Mouse (Mus musculus) liver, adult 2 months (tissue): ENCODE measurements around the gene Sept8.

Experiments
- CTCF ChIP-seq: fragments of 200-500 bp; IDR thresholded peaks from 2 replicates; pipeline ENCODE4 v1.5.1; 2011; ENCODE audit warnings: low read depth, low read length, control low read depth
- POLR2A ChIP-seq: fragments of 200-500 bp; IDR thresholded peaks from 2 replicates; pipeline ENCODE4 v1.6.1; 2011; ENCODE audit warnings: low read length, control low read depth; ENCODE audit not compliant: insufficient read depth; ENCODE audit errors: extremely low read depth

DNA sequence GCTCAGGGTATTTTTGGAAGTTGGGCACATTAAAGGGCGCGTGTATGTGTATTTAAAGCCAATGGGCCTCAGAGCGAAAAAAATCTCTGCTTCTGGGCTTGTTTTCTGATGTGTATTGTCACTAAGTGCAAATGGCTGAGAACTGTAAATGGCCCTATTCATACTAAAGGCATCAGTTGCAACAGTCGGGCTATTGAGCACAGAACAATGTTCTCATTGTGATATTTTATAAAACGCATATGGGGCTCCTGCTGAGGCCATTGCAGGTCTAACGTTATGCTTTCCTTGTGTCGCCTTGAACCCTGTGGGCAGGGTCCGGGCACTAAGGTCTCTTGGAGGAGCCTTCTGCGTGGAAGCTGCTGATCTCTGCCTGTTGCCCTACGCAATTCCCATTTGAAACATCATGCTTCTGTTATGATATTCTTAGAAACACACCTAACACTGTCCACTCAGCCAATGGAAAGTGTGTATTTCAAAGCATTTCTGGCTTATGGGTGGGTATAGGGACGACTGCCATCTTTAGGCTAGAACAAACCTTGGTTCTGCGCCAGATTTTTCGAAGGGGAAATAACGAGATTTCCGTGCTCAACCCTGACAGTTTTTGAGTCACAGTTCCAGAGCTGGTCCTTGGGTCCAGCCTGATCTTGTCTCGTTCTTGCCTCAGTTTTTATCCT, 49.6 kb upstream of the Sept8 start:
- TF ChIP-seq CTCF (no peak), POLR2A (no peak)
